Mouse (Mus musculus) retina, adult 2 months (tissue): Measurements from ENCODE around the gene Pgc.

Experiments
- DNase-seq: peaks from one replicate; pipeline ENCODE4 v3.0.0-alpha.2; 2012; ENCODE audit warnings: low read depth, low spot score

The Pgc gene

GRCm38 (mm10) chr17:47749626-47750025, 23.0 kb downstream of the Pgc start:
- DNase-seq = no peak

- DNase-seq = no peak
Measured at GRCm38 (mm10) chr17:47750101-47750500, 23.5 kb downstream of the Pgc start.

- DNase-seq = no peak
Measured at GRCm38 (mm10) chr17:47751811-47752210, 25.2 kb downstream of the Pgc start.

- no peak for DNase-seq
Measured at GRCm38 (mm10) chr17:47753130-47753775, 26.6 kb downstream of the Pgc start.

GRCm38 (mm10) chr17:47754246-47754645, 27.6 kb downstream of the Pgc start:
- DNase-seq = no peak

GRCm38 (mm10) chr17:47756366-47756765, 29.7 kb downstream of the Pgc start:
- no peak for DNase-seq

- DNase-seq = no peak
Measured at GRCm38 (mm10) chr17:47757056-47757610, 30.5 kb downstream of the Pgc start.

- no peak for DNase-seq
Measured at GRCm38 (mm10) chr17:47759702-47760410, 33.2 kb downstream of the Pgc start.

GRCm38 (mm10) chr17:47762028-47762427, 35.4 kb downstream of the Pgc start:
- DNase-seq = no peak

- peak; percentile 16 for DNase-seq
Measured at GRCm38 (mm10) chr17:47762518-47763340, 36.1 kb downstream of the Pgc start.

GRCm38 (mm10) chr17:47765986-47766385, 39.3 kb downstream of the Pgc start:
- DNase-seq = no peak

- no peak for DNase-seq
Measured at GRCm38 (mm10) chr17:47766407-47767043, 39.9 kb downstream of the Pgc start.

GRCm38 (mm10) chr17:47767081-47767455, 40.4 kb downstream of the Pgc start:
- DNase-seq = no peak

- DNase-seq = no peak
Measured at GRCm38 (mm10) chr17:47767456-47768141, 41.0 kb downstream of the Pgc start.

GRCm38 (mm10) chr17:47768707-47769276, 42.1 kb downstream of the Pgc start:
- DNase-seq = no peak

- no peak for DNase-seq
Measured at GRCm38 (mm10) chr17:47769389-47770299, 43.0 kb downstream of the Pgc start.

GRCm38 (mm10) chr17:47773604-47774003, 47.0 kb downstream of the Pgc start:
- DNase-seq = no peak

GRCm38 (mm10) chr17:47777141-47777540, 50.5 kb downstream of the Pgc start:
- DNase-seq = no peak

GRCm38 (mm10) chr17:47780470-47780869, 53.8 kb downstream of the Pgc start:
- DNase-seq = no peak

GRCm38 (mm10) chr17:47782486-47782885, 55.8 kb downstream of the Pgc start:
- no peak for DNase-seq
